Mouse (Mus musculus) liver, adult 2 months (tissue): ENCODE data around the gene Arid4b. TPM values are rescaled to one million over a fixed set of nuclear protein-coding genes. Genes with fewer than 3 reads are reported as not detected.
A peak's percentile ranks its signal among the peaks of the same experiment; 100 is the strongest.

Source experiments
- DNase-seq: peaks from one replicate; pipeline ENCODE4 v3.0.0-alpha.2; 2011; ENCODE audit warnings: low read depth, low spot score; ENCODE audit errors: extremely low read depth
- H3K27ac ChIP-seq: fragments of 200-500 bp; replicated peaks from 2 replicates; pipeline ENCODE4 v1.5.1; 2012; ENCODE audit warnings: low read depth, mild to moderate bottlenecking, control low read depth, inconsistent platforms, low read length; ENCODE audit not compliant: insufficient read depth
- H3K27me3 ChIP-seq: fragments of 200-500 bp; 2 replicates; pipeline ENCODE4 v1.6.1; 2012; ENCODE audit warnings: mild to moderate bottlenecking, moderate library complexity, low read length, inconsistent platforms; ENCODE audit not compliant: control insufficient read depth, insufficient read depth
- H3K36me3 ChIP-seq: fragments of 200-500 bp; 2 replicates; pipeline ENCODE4 v1.6.1; 2012; ENCODE audit warnings: low read length, inconsistent platforms; ENCODE audit not compliant: control insufficient read depth, insufficient read depth
- H3K4me1 ChIP-seq: fragments of 200-500 bp; 2 replicates; pipeline ENCODE4 v1.6.1; 2011; ENCODE audit warnings: low read length; ENCODE audit not compliant: control insufficient read depth, insufficient read depth
- H3K4me3 ChIP-seq: fragments of 200-500 bp; 2 replicates; pipeline ENCODE4 v1.5.1; 2011; ENCODE audit warnings: low read depth, mild to moderate bottlenecking, control low read depth, low read length, moderate library complexity; ENCODE audit not compliant: insufficient read depth
- H3K79me2 ChIP-seq: fragments of 200-500 bp; 2 replicates; pipeline ENCODE4 v1.6.1; 2012; ENCODE audit warnings: inconsistent platforms, mild to moderate bottlenecking, low read length, moderate library complexity; ENCODE audit not compliant: control insufficient read depth, insufficient read depth
- H3K9ac ChIP-seq: fragments of 200-500 bp; 2 replicates; pipeline ENCODE4 v1.6.1; 2012; ENCODE audit warnings: low read depth, mild to moderate bottlenecking, control low read depth, inconsistent platforms, low read length
- CTCF ChIP-seq: fragments of 200-500 bp; IDR thresholded peaks from 2 replicates; pipeline ENCODE4 v1.5.1; 2011; ENCODE audit warnings: low read depth, low read length, control low read depth
- POLR2A ChIP-seq: fragments of 200-500 bp; IDR thresholded peaks from 2 replicates; pipeline ENCODE4 v1.6.1; 2011; ENCODE audit warnings: low read length, control low read depth; ENCODE audit not compliant: insufficient read depth; ENCODE audit errors: extremely low read depth
- WGBS: fragments of 180-500 bp; shearing (Covaris S2); methylation state at CpG from one replicate; pipeline ENCODE4 v1.1.7; 2018; 5-methylcytosine and 5-hydroxymethylcytosine counted together
- polyA plus RNA-seq: library from polyadenylated mRNA; depleted of rRNA; stranded (reverse); fragments of >200 nt; gene quantifications from 2 replicates; pipeline ENCODE4 v1.2.3, GENCODE M21; 2012; rRNA removed
- total RNA-seq: library from RNA; depleted of rRNA; stranded (reverse); fragments of >200 nt; gene quantifications from 2 replicates; pipeline ENCODE4 v1.2.3, GENCODE M21; 2014; rRNA removed

Gene Arid4b
- total and polyA plus RNA-seq, 2 experiments, result 3.0 to 14.5 TPM

DNA sequence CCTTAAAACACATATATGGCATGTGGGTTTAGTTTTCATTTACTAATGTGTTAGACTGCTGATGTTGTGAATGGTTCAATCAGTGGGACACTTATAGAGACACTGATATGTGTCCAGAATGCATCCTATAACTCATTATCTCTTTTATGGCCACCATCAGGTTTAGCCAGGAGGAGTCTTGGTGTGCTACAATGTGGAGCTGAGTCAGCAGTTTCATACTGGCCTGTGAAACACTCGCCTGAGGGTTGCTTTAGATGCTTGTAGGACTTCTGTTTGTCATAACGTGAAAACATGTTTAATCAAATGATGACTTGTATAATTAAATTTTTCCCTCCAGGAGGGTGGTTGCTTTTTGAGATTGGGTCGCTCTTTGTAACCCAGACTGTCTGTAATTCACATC is 116.6 kb downstream of the Arid4b start:
- peak; percentile 29 for DNase-seq
- TF ChIP-seq POLR2A, result no peak
- TF ChIP-seq CTCF, result no peak
- no peak overlapping the region for H3K9ac ChIP-seq
- H3K79me2 ChIP-seq, result no peaks in the 10 kb centered on the region; the same call in 1 of the 2 replicates
- 69% methylated on average over 3 of the region's 3 CpGs for WGBS
- H3K4me1 ChIP-seq, result peaks cover 5% of the 10 kb centered on the region
- no peaks in the 10 kb centered on the region for H3K27me3 ChIP-seq
- H3K4me3 ChIP-seq, result no peak overlapping the region
- H3K27ac ChIP-seq, result no peak overlapping the region
- peaks cover 13% of the 10 kb centered on the region for H3K36me3 ChIP-seq

GRCm38 (mm10) chr13:14245946-14246345 is 182.9 kb downstream of the Arid4b start:
- no peaks in the 10 kb centered on the region for H3K36me3 ChIP-seq
- H3K4me3 ChIP-seq, result no peak overlapping the region
- H3K4me1 ChIP-seq, result no peaks in the 10 kb centered on the region
- no peak for DNase-seq
- no peak overlapping the region for H3K9ac ChIP-seq
- no peaks in the 10 kb centered on the region for H3K79me2 ChIP-seq
- TF ChIP-seq CTCF (no peak), POLR2A (no peak)
- H3K27me3 ChIP-seq, result no peaks in the 10 kb centered on the region
- 61% methylated on average over 2 of the region's 2 CpGs for WGBS
- no peak overlapping the region for H3K27ac ChIP-seq

Other genes with a start within 250 kb of the Arid4b start
- gene B3galnt2, start 108.8 kb upstream of the Arid4b start, total RNA-seq, result 19.5 and 22.8 TPM in 2 replicates
- gene B3galnt2, start 108.8 kb upstream of the Arid4b start, polyA plus RNA-seq, result 23.6 and 29.5 TPM in 2 replicates
- 33.7 and 36.2 TPM in 2 replicates for gene Tbce, start 23.6 kb upstream of the Arid4b start, total RNA-seq
- gene Tbce, start 23.6 kb upstream of the Arid4b start, polyA plus RNA-seq, result 7.6 and 11.9 TPM in 2 replicates
- gene Ggps1, start 256 bp downstream of the Arid4b start, total RNA-seq, result 11.0 and 12.2 TPM in 2 replicates
- gene Ggps1, start 256 bp downstream of the Arid4b start, polyA plus RNA-seq, result 3.3 and 4.4 TPM in 2 replicates